Mouse (Mus musculus) CH12.LX (cell line): Measurements from ENCODE around the gene Sap18b.

Experiments
- CTCF ChIP-seq, 2 experiments: IDR thresholded peaks in 1 of 2; conservative IDR thresholded peaks in 1 of 2; 2 replicates each; pipeline ENCODE4 v1.5.1; 2011 to 2012; ENCODE audit warnings: low read depth in 2 of 2, low read length in 2 of 2, improper control_type of control experiment in 1 of 2, inconsistent platforms in 1 of 2, mild to moderate bottlenecking in 1 of 2, moderate library complexity in 1 of 2
- ELF1 ChIP-seq: IDR thresholded peaks from 2 replicates; pipeline ENCODE4 v1.6.1; 2014; ENCODE audit warnings: low read depth, mild to moderate bottlenecking, inconsistent platforms, low read length, improper control_type of control experiment
- EP300 ChIP-seq: IDR thresholded peaks from 2 replicates; pipeline ENCODE4 v1.6.1; 2011; ENCODE audit warnings: low read length, improper control_type of control experiment
- GABPA ChIP-seq: IDR thresholded peaks from 2 replicates; pipeline ENCODE4 v1.6.1; 2012; ENCODE audit warnings: low read depth, low read length, improper control_type of control experiment, inconsistent platforms; ENCODE audit not compliant: insufficient replicate concordance
- MAX ChIP-seq: IDR thresholded peaks from 2 replicates; pipeline ENCODE4 v1.6.1; 2011; ENCODE audit warnings: low read length, improper control_type of control experiment
- NRF1 ChIP-seq: IDR thresholded peaks from 2 replicates; pipeline ENCODE4 v1.6.1; 2014; ENCODE audit warnings: low read depth, mild to moderate bottlenecking, inconsistent platforms, low read length, improper control_type of control experiment, moderate library complexity

- TF ChIP-seq NRF1 (no peak), ELF1 (no peak), MAX (no peak), CTCF (conservative IDR thresholded peaks at IDR 0.05 in 1 of 2, IDR thresholded peaks at IDR 0.05 in 1 of 2; ENCODE audit: low read depth in 2 of 2, low read length in 2 of 2) (peak in 1 of 2 experiments; percentile 16; a peak in 2 of 4 replicates), GABPA (no peak), EP300 (no peak)
Measured at GRCm38 (mm10) chr8:95782628-95783027, 42.5 kb upstream of the Sap18b start.
